Comparison of ENCODE assay signal across 9 mouse cellular contexts in genomic region chr3:94989159-94989761, GRCm38 (mm10). TPM values are rescaled to one million over a fixed set of nuclear protein-coding genes. Genes with fewer than 3 reads are reported as not detected.
DNase-seq lines count a peak whose midpoint lies in the region; ATAC-seq and TF ChIP-seq lines count a peak whose summit lies in the region.
"Had no signal": no experiment of that assay in that cellular context is flagged by ENCODE, and none has a peak within 500 bp of the region (broad histone marks: within the 10 kb centered on the region; RNA-seq: fewer than 3 reads in every experiment).

No protein-coding gene starts in this region.

- H3K36me3 ChIP-seq in stomach, postnatal 0 days (ENCODE audit: control insufficient read depth, insufficient read depth, low read length), result peaks cover 8% of the 10 kb centered on the region

- H3K4me3 ChIP-seq in lung, adult 2 months (replicated peaks; ENCODE audit: extremely low read depth, low read depth, low read length), result no peak overlapping the region
- no peak overlapping the region for H3K4me3 ChIP-seq in stomach, postnatal 0 days (ENCODE audit: low read depth, low read length)
- H3K4me3 ChIP-seq: midbrain, embryonic 13.5 days had no signal

- 35% methylated on average over 9 of the region's 9 CpGs for WGBS in lung, adult 2 months
- WGBS in stomach, postnatal 0 days, result 9% methylated on average over 9 of the region's 9 CpGs

- peak; percentile 19 for DNase-seq in lung, adult 2 months
- no peak for DNase-seq in lung, postnatal 25 days (ENCODE audit: low spot score)
- DNase-seq in gastrocnemius, adult 18-20 months (ENCODE audit: low spot score), result peak; percentile 63
- peak; percentile 24 to 38 for DNase-seq in kidney, postnatal 4 days
- DNase-seq in stomach, postnatal 0 days (ENCODE audit: low spot score), result peak; percentile 41
- DNase-seq: thymus, postnatal 36 days had no signal

- TF ChIP-seq EP300 in stomach, postnatal 0 days (optimal IDR thresholded peaks at IDR 0.05), result no peak

- peak overlapping the region; percentile 58 for H3K27ac ChIP-seq in stomach, postnatal 0 days (replicated peaks)
- H3K27ac ChIP-seq: midbrain, embryonic 13.5 days had no signal

- no peak for TF ChIP-seq POLR2A in lung, adult 2 months (IDR thresholded peaks at IDR 0.05; ENCODE audit: borderline replicate concordance, extremely low read depth, low read depth, low read length)

- TF ChIP-seq CTCF in lung, adult 2 months (IDR thresholded peaks at IDR 0.05; ENCODE audit: insufficient read depth, low read length), result no peak
- TF ChIP-seq CTCF in stomach, postnatal 0 days (IDR thresholded peaks at IDR 0.05; ENCODE audit: low read depth), result no peak

- peak; percentile 21; the same call in 1 of the 2 replicates for ATAC-seq in stomach, postnatal 0 days (ENCODE audit: low FRiP score, low TSS enrichment)
- ATAC-seq in megakaryocyte, adult 5-6 weeks (ENCODE audit: poor library complexity, severe bottlenecking), result no peak
- ATAC-seq in cerebellum, adult (ENCODE audit: insufficient number of reproducible peaks, low FRiP score, low TSS enrichment), result no peak
- ATAC-seq: midbrain, embryonic 13.5 days had no signal

- no peaks in the 10 kb centered on the region for H3K9me3 ChIP-seq in stomach, postnatal 0 days (ENCODE audit: control insufficient read depth, low read length)
- H3K9me3 ChIP-seq: midbrain, embryonic 13.5 days had no signal

- H3K4me1 ChIP-seq in lung, adult 2 months (ENCODE audit: control insufficient read depth, insufficient read depth, low read length), result peaks cover 8% of the 10 kb centered on the region; the same call in 1 of the 2 replicates
- peaks cover 5% of the 10 kb centered on the region for H3K4me1 ChIP-seq in stomach, postnatal 0 days (replicated peaks; ENCODE audit: control insufficient read depth, insufficient read depth)

- H3K27me3 ChIP-seq in stomach, postnatal 0 days (ENCODE audit: control insufficient read depth, insufficient read depth, low read length), result no peaks in the 10 kb centered on the region
- H3K27me3 ChIP-seq: midbrain, embryonic 13.5 days had no signal

- H3K9ac ChIP-seq in stomach, postnatal 0 days (ENCODE audit: low read length), result peak overlapping the region; percentile 35
- H3K9ac ChIP-seq: midbrain, embryonic 13.5 days had no signal

- peak overlapping the region; percentile 27; the same call in 1 of the 2 replicates for H3K4me2 ChIP-seq in stomach, postnatal 0 days (replicated peaks; ENCODE audit: low read depth)
- H3K4me2 ChIP-seq: midbrain, embryonic 13.5 days had no signal

RNA-seq across cellular contexts. Expression of gene Pi4kb, which starts 14.7 kb away (rescaled TPM):
- polyA plus RNA-seq in lung, adult 2 months (2012; rRNA removed), result 33.8 and 38.1 TPM in 2 replicates
- total RNA-seq in gastrocnemius, adult 18-20 months (2021), result 10 to 100 TPM; 16.8 to 19.0 TPM
- polyA plus RNA-seq in stomach, postnatal 0 days (2015; fragmentation: Nextera tagmentation; extraction: Ambion mirVana), result 10.0 and 11.2 TPM in 2 replicates
- 22.2 and 31.4 TPM in 2 replicates for total RNA-seq in megakaryocyte, adult 5-6 weeks (2015)
- total RNA-seq in megakaryocyte, adult 5-6 weeks (2017), result 17.9 and 21.4 TPM in 2 replicates

RNA-seq across cellular contexts. Expression of gene Zfp687, which starts 26.0 kb away (rescaled TPM):
- polyA plus RNA-seq in lung, adult 2 months (2012; rRNA removed), result 19.2 and 20.6 TPM in 2 replicates
- 10 to 100 TPM; 13.2 to 14.9 TPM for total RNA-seq in gastrocnemius, adult 18-20 months (2021)
- 8.2 and 10.0 TPM in 2 replicates for polyA plus RNA-seq in stomach, postnatal 0 days (2015; fragmentation: Nextera tagmentation; extraction: Ambion mirVana)
- total RNA-seq in megakaryocyte, adult 5-6 weeks (2015), result 10.0 and 15.7 TPM in 2 replicates
- total RNA-seq in megakaryocyte, adult 5-6 weeks (2017), result 11.7 and 39.5 TPM in 2 replicates

RNA-seq across cellular contexts. Expression of gene Rfx5, which starts 35.4 kb away (rescaled TPM):
- 10.5 and 14.6 TPM in 2 replicates for polyA plus RNA-seq in lung, adult 2 months (2012; rRNA removed)
- 1 to 10 TPM; 2.9 to 6.3 TPM for total RNA-seq in gastrocnemius, adult 18-20 months (2021)
- 3.0 and 3.2 TPM in 2 replicates for polyA plus RNA-seq in stomach, postnatal 0 days (2015; fragmentation: Nextera tagmentation; extraction: Ambion mirVana)
- 7.0 and 9.1 TPM in 2 replicates for total RNA-seq in megakaryocyte, adult 5-6 weeks (2015)
- 8.7 and 10.2 TPM in 2 replicates for total RNA-seq in megakaryocyte, adult 5-6 weeks (2017)

RNA-seq across cellular contexts. Expression of gene Psmd4, which starts 53.2 kb away (rescaled TPM):
- 97.3 and 127 TPM in 2 replicates for polyA plus RNA-seq in lung, adult 2 months (2012; rRNA removed)
- 100 to 1,000 TPM; 222 to 224 TPM for total RNA-seq in gastrocnemius, adult 18-20 months (2021)
- 171 and 175 TPM in 2 replicates for polyA plus RNA-seq in stomach, postnatal 0 days (2015; fragmentation: Nextera tagmentation; extraction: Ambion mirVana)
- 80.0 and 91.9 TPM in 2 replicates for total RNA-seq in megakaryocyte, adult 5-6 weeks (2015)
- total RNA-seq in megakaryocyte, adult 5-6 weeks (2017), result 224 and 226 TPM in 2 replicates

RNA-seq across cellular contexts. Expression of gene Selenbp1, which starts 56.4 kb away (rescaled TPM):
- polyA plus RNA-seq in lung, adult 2 months (2012; rRNA removed), result 865 and 921 TPM in 2 replicates
- 10 to 100 TPM; 17.5 to 23.1 TPM for total RNA-seq in gastrocnemius, adult 18-20 months (2021)
- polyA plus RNA-seq in stomach, postnatal 0 days (2015; fragmentation: Nextera tagmentation; extraction: Ambion mirVana), result 65.9 and 71.9 TPM in 2 replicates
- total RNA-seq in megakaryocyte, adult 5-6 weeks (2015), result 22.8 and 26.8 TPM in 2 replicates
- total RNA-seq in megakaryocyte, adult 5-6 weeks (2017), result 25.2 and 27.9 TPM in 2 replicates
